Mouse (Mus musculus) CH12.LX (cell line): ENCODE results near the gene Smim22. TPM values are rescaled to one million over a fixed set of nuclear protein-coding genes. Genes with fewer than 3 reads are reported as not detected.

Experiments used
- DNase-seq: peaks from one replicate; pipeline ENCODE4 v3.0.0-alpha.2; 2013; ENCODE audit errors: extremely low read depth
- H3K27ac ChIP-seq: 2 replicates; pipeline ENCODE4 v1.5.1; 2012; ENCODE audit warnings: low read depth, mild to moderate bottlenecking, control low read depth, moderate library complexity; ENCODE audit not compliant: insufficient read depth
- H3K27me3 ChIP-seq: replicated peaks from 2 replicates; pipeline ENCODE3; 2012; ENCODE audit warnings: inconsistent platforms
- H3K36me3 ChIP-seq, 2 experiments: replicated peaks in 1 of 2; 2 replicates each; pipeline versions ENCODE3 to v1.6.1; 2012; ENCODE audit warnings: inconsistent platforms in 1 of 2, low read length in 1 of 2, mild to moderate bottlenecking in 1 of 2, mixed read lengths in 1 of 2, moderate library complexity in 1 of 2; ENCODE audit not compliant: control insufficient read depth in 1 of 2, insufficient read depth in 1 of 2
- H3K4me1 ChIP-seq, 2 experiments: 2 replicates each; pipeline ENCODE4 v1.6.1; 2012; ENCODE audit warnings: inconsistent platforms in 1 of 2, moderate library complexity in 1 of 2; ENCODE audit not compliant: insufficient read depth in 2 of 2, control insufficient read depth in 1 of 2
- H3K4me2 ChIP-seq: 2 replicates; pipeline ENCODE4 v1.6.1; 2012; ENCODE audit warnings: low read depth, mild to moderate bottlenecking, control low read depth; ENCODE audit not compliant: poor library complexity, insufficient read depth, severe bottlenecking
- H3K4me3 ChIP-seq, 3 experiments: fragments of 150-350 bp in 1 of 3; sonication (generic) in 1 of 3; replicated peaks in 1 of 3; 2 replicates each; pipeline versions ENCODE3 to v1.5.1; 2011 to 2012; ENCODE audit warnings: low read depth in 2 of 3, low read length in 2 of 3, mild to moderate bottlenecking in 2 of 3, moderate library complexity in 2 of 3, control low read depth in 1 of 3, improper control_type of control experiment in 1 of 3, inconsistent platforms in 1 of 3, mixed read lengths in 1 of 3; ENCODE audit not compliant: poor library complexity in 1 of 3
- H3K79me2 ChIP-seq: replicated peaks from 2 replicates; pipeline ENCODE4 v1.6.1; 2012; ENCODE audit warnings: mild to moderate bottlenecking, moderate library complexity; ENCODE audit not compliant: control insufficient read depth, poor library complexity, insufficient read depth, severe bottlenecking; ENCODE audit errors: extremely low read depth
- H3K9ac ChIP-seq: 2 replicates; pipeline ENCODE4 v1.6.1; 2012; ENCODE audit warnings: low read depth, mild to moderate bottlenecking, control low read depth, moderate library complexity; ENCODE audit not compliant: insufficient read depth
- H3K9me3 ChIP-seq: replicated peaks from 2 replicates; pipeline ENCODE3; 2012; ENCODE audit warnings: low read length, inconsistent platforms, mixed read lengths
- BHLHE40 ChIP-seq: IDR thresholded peaks from 2 replicates; pipeline ENCODE4 v1.6.1; 2011; ENCODE audit warnings: mild to moderate bottlenecking, low read depth, low read length, improper control_type of control experiment
- CHD1 ChIP-seq: IDR thresholded peaks from 2 replicates; pipeline ENCODE4 v1.6.1; 2012; ENCODE audit warnings: low read depth, low read length, improper control_type of control experiment, inconsistent platforms
- CTCF ChIP-seq, 2 experiments: IDR thresholded peaks in 1 of 2; conservative IDR thresholded peaks in 1 of 2; 2 replicates each; pipeline ENCODE4 v1.5.1; 2011 to 2012; ENCODE audit warnings: low read depth in 2 of 2, low read length in 2 of 2, improper control_type of control experiment in 1 of 2, inconsistent platforms in 1 of 2, mild to moderate bottlenecking in 1 of 2, moderate library complexity in 1 of 2
- E2F4 ChIP-seq: IDR thresholded peaks from 2 replicates; pipeline ENCODE4 v1.6.1; 2011; ENCODE audit warnings: low read depth, low read length, improper control_type of control experiment; ENCODE audit not compliant: insufficient replicate concordance
- EP300 ChIP-seq: IDR thresholded peaks from 2 replicates; pipeline ENCODE4 v1.6.1; 2011; ENCODE audit warnings: low read length, improper control_type of control experiment
- GABPA ChIP-seq: IDR thresholded peaks from 2 replicates; pipeline ENCODE4 v1.6.1; 2012; ENCODE audit warnings: low read depth, low read length, improper control_type of control experiment, inconsistent platforms; ENCODE audit not compliant: insufficient replicate concordance
- IRF4 ChIP-seq: IDR thresholded peaks from 2 replicates; pipeline ENCODE4 v1.6.1; 2014; ENCODE audit warnings: low read depth, mild to moderate bottlenecking, inconsistent platforms, low read length, improper control_type of control experiment
- JUN ChIP-seq: IDR thresholded peaks from 2 replicates; pipeline ENCODE4 v1.6.1; 2011; ENCODE audit warnings: low read depth, mild to moderate bottlenecking, low read length, improper control_type of control experiment, moderate library complexity; ENCODE audit not compliant: insufficient read depth
- MAFK ChIP-seq: IDR thresholded peaks from 2 replicates; pipeline ENCODE4 v1.6.1; 2011; ENCODE audit warnings: low read length, improper control_type of control experiment; ENCODE audit not compliant: insufficient replicate concordance
- MAX ChIP-seq: IDR thresholded peaks from 2 replicates; pipeline ENCODE4 v1.6.1; 2011; ENCODE audit warnings: low read length, improper control_type of control experiment
- MAZ ChIP-seq: IDR thresholded peaks from 2 replicates; pipeline ENCODE4 v1.6.1; 2012; ENCODE audit warnings: low read depth, mild to moderate bottlenecking, inconsistent platforms, low read length, improper control_type of control experiment, moderate library complexity
- MXI1 ChIP-seq: IDR thresholded peaks from 2 replicates; pipeline ENCODE4 v1.6.1; 2011; ENCODE audit warnings: mild to moderate bottlenecking, low read depth, low read length, improper control_type of control experiment
- MYC ChIP-seq: IDR thresholded peaks from 2 replicates; pipeline ENCODE4 v1.6.1; 2011; ENCODE audit warnings: low read depth, mild to moderate bottlenecking, improper control_type of control experiment, low read length
- NELFE ChIP-seq: IDR thresholded peaks from 2 replicates; pipeline ENCODE4 v1.6.1; 2011; ENCODE audit warnings: low read depth, low read length, improper control_type of control experiment
- NRF1 ChIP-seq: IDR thresholded peaks from 2 replicates; pipeline ENCODE4 v1.6.1; 2014; ENCODE audit warnings: low read depth, mild to moderate bottlenecking, inconsistent platforms, low read length, improper control_type of control experiment, moderate library complexity
- PAX5 ChIP-seq: IDR thresholded peaks from 2 replicates; pipeline ENCODE4 v1.6.1; 2012; ENCODE audit warnings: low read length, inconsistent platforms, mixed read lengths
- POLR2A ChIP-seq: IDR thresholded peaks from 2 replicates; pipeline ENCODE4 v1.6.1; 2011; ENCODE audit warnings: low read depth, mild to moderate bottlenecking, improper control_type of control experiment, low read length
- POLR2AphosphoS2 ChIP-seq: IDR thresholded peaks from 2 replicates; pipeline ENCODE4 v1.6.1; 2011; ENCODE audit warnings: low read depth, low read length, improper control_type of control experiment
- RAD21 ChIP-seq: IDR thresholded peaks from 2 replicates; pipeline ENCODE4 v1.6.1; 2011; ENCODE audit warnings: low read depth, mild to moderate bottlenecking, low read length, improper control_type of control experiment, moderate library complexity
- SMC3 ChIP-seq: IDR thresholded peaks from 2 replicates; pipeline ENCODE4 v1.6.1; 2011; ENCODE audit warnings: low read depth, low read length, improper control_type of control experiment
- TBP ChIP-seq: conservative IDR thresholded peaks from 2 replicates; pipeline ENCODE4 v1.6.1; 2011; ENCODE audit warnings: low read depth, low read length, improper control_type of control experiment
- ZC3H11A ChIP-seq: IDR thresholded peaks from 2 replicates; pipeline ENCODE4 v1.6.1; 2012; ENCODE audit warnings: low read depth, mild to moderate bottlenecking, inconsistent platforms, low read length, improper control_type of control experiment
- ZMIZ1 ChIP-seq: IDR thresholded peaks from 2 replicates; pipeline ENCODE4 v1.6.1; 2012; ENCODE audit warnings: low read depth, mild to moderate bottlenecking, inconsistent platforms, low read length, improper control_type of control experiment
- ZNF384 ChIP-seq: IDR thresholded peaks from 2 replicates; pipeline ENCODE4 v1.6.1; 2012; ENCODE audit warnings: low read depth, low read length, improper control_type of control experiment, inconsistent platforms
- dilution Hi-C: fragments of 300-500 bp; cut with MboI; formaldehyde crosslinking; loops from 2 replicates; pipeline ENCODE4 v1.14.3; 2020; ENCODE audit warnings: low sequenced_read_pairs; ENCODE audit not compliant: extremely low pct_unique_long_range_greater_than_20kb, extremely low pct_ligation_motif_present
- in situ Hi-C: fragments of 300-500 bp; cut with MboI; formaldehyde crosslinking; loops from 3 replicates; pipeline ENCODE4 v1.14.3; 2019; ENCODE audit warnings: low sequenced_read_pairs, low pct_ligation_motif_present, low pct_unique_long_range_greater_than_20kb, mixed read lengths
- polyA plus RNA-seq: library from polyadenylated mRNA; unstranded; fragments of >175 nt; gene quantifications from 2 replicates; pipeline ENCODE4 v1.2.1, GENCODE M21; 2012; ENCODE audit warnings: low read depth; ENCODE audit not compliant: insufficient read length
- total RNA-seq, 2 experiments: library from RNA; depleted of rRNA; stranded (reverse); fragments of 300-350 nt in 1 of 2; fragments of >200 nt in 1 of 2; gene quantifications; 2 replicates each; pipeline ENCODE4 v1.2.3; 2012 to 2014

Smim22 gene
- total and polyA plus RNA-seq, 3 experiments = not detected

- Histone ChIP-seq H3K79me2 (peaks cover 19% of the 10 kb centered on the region), H3K36me3 (peaks cover 32 to 54% of the 10 kb centered on the region in 2 experiments), H3K9ac (no peak overlapping the region), H3K4me3 (no peak overlapping the region), H3K4me1 (peaks cover 5 to 67% of the 10 kb centered on the region in 2 experiments), H3K9me3 (no peaks in the 10 kb centered on the region), H3K27ac (no peak overlapping the region), H3K27me3 (no peaks in the 10 kb centered on the region), H3K4me2 (no peak overlapping the region)
- in situ Hi-C loops (no loop called here), dilution Hi-C loops (no loop called here)
- DNase-seq = no peak
- TF ChIP-seq POLR2AphosphoS2 = no peak
- TF ChIP-seq GABPA = no peak
- TF ChIP-seq SMC3 = no peak
- TF ChIP-seq MAFK = no peak
- no peak for TF ChIP-seq RAD21
- no peak for TF ChIP-seq PAX5
- TF ChIP-seq EP300 = no peak
- no peak for TF ChIP-seq TBP
- TF ChIP-seq ZMIZ1 = no peak
- TF ChIP-seq CHD1 = no peak
- no peak for TF ChIP-seq JUN
- TF ChIP-seq E2F4 = no peak
- no peak for TF ChIP-seq IRF4
- TF ChIP-seq ZC3H11A = no peak
- TF ChIP-seq MAZ = no peak
- TF ChIP-seq NRF1 = no peak
- no peak for TF ChIP-seq ZNF384
- no peak for TF ChIP-seq CTCF (conservative IDR thresholded peaks at IDR 0.05 in 1 of 2, IDR thresholded peaks at IDR 0.05 in 1 of 2; ENCODE audit: low read depth in 2 of 2, low read length in 2 of 2)
- TF ChIP-seq BHLHE40 = no peak
Measured at GRCm38 (mm10) chr16:4960260-4960659, 46.8 kb upstream of the Smim22 start.

GRCm38 (mm10) chr16:4963346-4963745, 43.7 kb upstream of the Smim22 start:
- peak; percentile 34 for DNase-seq
- H3K4me2 ChIP-seq = peak overlapping the region; percentile 77
- peaks cover 7 to 33% of the 10 kb centered on the region in 2 experiments for H3K36me3 ChIP-seq
- H3K4me1 ChIP-seq = peaks cover 5 to 64% of the 10 kb centered on the region in 2 experiments
- H3K27me3 ChIP-seq = no peaks in the 10 kb centered on the region
- no peaks in the 10 kb centered on the region for H3K9me3 ChIP-seq
- H3K27ac ChIP-seq = no peak overlapping the region
- peak; percentile 44; the same call in 1 of the 2 replicates for TF ChIP-seq ZMIZ1
- peak; percentile 80 for TF ChIP-seq MAX
- TF ChIP-seq GABPA = no peak
- TF ChIP-seq MXI1 = 0 out of 2 replicates have a peak, but pooled peaks have one; percentile 21
- peak; percentile 39; the same call in 1 of the 2 replicates for TF ChIP-seq CHD1
- TF ChIP-seq POLR2A = no peak
- 0 out of 2 replicates have a peak, but pooled peaks have one; percentile 22 for TF ChIP-seq NELFE
- 0 out of 2 replicates have a peak, but pooled peaks have one; percentile 30 for TF ChIP-seq MYC
- peak overlapping the region; percentile 75 to 90 (median 82) for H3K4me3 ChIP-seq
- dilution Hi-C loops (no loop called here), in situ Hi-C loops (no loop called here)
- H3K79me2 ChIP-seq = peaks cover 19% of the 10 kb centered on the region
- H3K9ac ChIP-seq = peak overlapping the region; percentile 65
